Mouse (Mus musculus): ENCODE measurements at regions not wholly inside any gene's neighbourhood (a gene's known extent, or its start where the extent isn't known, plus 50 kb on each side); places are given as distances from the start of the nearest gene placed in this dataset.

DNA sequence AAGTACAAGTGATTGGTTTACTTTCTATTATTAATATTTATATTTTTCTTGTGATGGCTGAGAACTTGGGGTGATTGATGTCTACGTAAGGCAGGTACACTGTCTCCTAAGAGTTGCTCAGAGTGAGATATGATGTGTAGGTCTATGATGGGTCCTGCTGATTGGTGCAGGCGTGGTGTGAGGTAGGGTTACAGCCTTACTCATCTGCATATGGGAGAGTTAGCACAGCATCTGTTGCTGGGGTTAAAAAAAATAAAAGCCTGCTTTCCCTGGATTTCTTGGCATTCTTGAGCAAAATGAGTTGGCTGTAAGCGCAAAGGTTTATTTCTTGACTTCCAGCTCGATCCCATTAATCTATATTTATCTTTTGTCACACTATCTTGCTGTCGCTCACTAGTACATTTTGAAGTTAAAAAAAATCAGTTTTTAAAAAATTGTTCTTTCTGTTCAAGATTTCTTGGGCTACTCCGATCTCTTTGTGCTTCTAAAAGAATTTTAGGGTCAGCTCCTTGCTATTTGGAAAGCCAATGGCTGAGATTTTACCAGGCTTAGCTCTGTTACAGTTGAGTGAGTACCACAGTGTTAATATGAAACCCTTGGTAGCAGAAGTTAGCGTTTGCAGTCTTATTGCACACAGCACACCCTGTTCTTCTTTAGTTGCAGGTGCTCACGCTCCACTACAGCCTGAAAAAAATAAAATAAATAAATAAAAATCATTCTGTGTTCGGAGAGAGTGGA lies 482.0 kb downstream of the Plekhb2 start:
- Histone ChIP-seq H3K9me3 (ENCODE audit: low read depth, low read length) (no peaks in the 10 kb centered on the region), H3K36me3 (ENCODE audit: insufficient read depth) (no peaks in the 10 kb centered on the region), H3K27ac (ENCODE audit: low read depth) (no peak overlapping the region), H3K27me3 (ENCODE audit: insufficient read depth, low read length) (no peaks in the 10 kb centered on the region), H3K9ac (no peak overlapping the region), H3K4me2 (no peak overlapping the region), H3K4me1 (ENCODE audit: insufficient read depth) (no peaks in the 10 kb centered on the region), H3K4me3 (ENCODE audit: low read depth, low read length) (no peak overlapping the region)
- DNase-seq = no peak
- ATAC-seq (ENCODE audit: insufficient read depth) = no peak
- no peak for TF ChIP-seq CTCF (IDR thresholded peaks at IDR 0.05; ENCODE audit: low read depth)
- 65% methylated on average over 9 of the region's 9 CpGs for WGBS

DNA sequence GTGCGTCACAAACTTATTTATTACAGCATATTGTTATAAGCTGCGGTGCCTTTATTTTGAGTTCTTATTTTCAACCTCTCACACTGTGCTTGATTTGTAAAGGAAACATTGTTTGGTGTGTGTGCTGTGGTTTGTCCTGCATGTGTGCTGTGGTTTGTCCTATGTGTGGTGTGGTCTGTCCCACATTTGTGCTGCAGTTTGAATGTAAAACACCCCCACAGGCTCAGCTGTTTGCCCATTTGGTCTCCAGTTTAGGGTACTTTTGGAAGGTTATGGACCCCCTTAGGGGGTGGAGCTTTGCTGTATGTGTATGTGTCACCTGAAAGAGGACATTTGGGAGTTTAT lies 482.5 kb downstream of the Plekhb2 start:
- no peak overlapping the region for H3K27ac ChIP-seq (ENCODE audit: low read depth)
- no peak for ATAC-seq (ENCODE audit: insufficient read depth)
- no peak overlapping the region for H3K4me3 ChIP-seq (ENCODE audit: low read depth, low read length)

GRCm38 (mm10) chr1:35337647-35338046 lies 487.9 kb downstream of the Plekhb2 start:
- H3K4me2 ChIP-seq = no peak overlapping the region
- H3K27me3 ChIP-seq (ENCODE audit: insufficient read depth, low read length) = no peaks in the 10 kb centered on the region
- no peaks in the 10 kb centered on the region for H3K4me1 ChIP-seq (ENCODE audit: insufficient read depth)
- no peak overlapping the region for H3K27ac ChIP-seq (ENCODE audit: low read depth)
- DNase-seq (no peak), ATAC-seq (ENCODE audit: insufficient read depth) (no peak)
- 84% methylated on average over 3 of the region's 3 CpGs for WGBS
- TF ChIP-seq CTCF (IDR thresholded peaks at IDR 0.05; ENCODE audit: low read depth) = no peak
- H3K4me3 ChIP-seq (ENCODE audit: low read depth, low read length) = no peak overlapping the region
- H3K9me3 ChIP-seq (ENCODE audit: low read depth, low read length) = no peaks in the 10 kb centered on the region
- H3K9ac ChIP-seq = no peak overlapping the region
- no peaks in the 10 kb centered on the region for H3K36me3 ChIP-seq (ENCODE audit: insufficient read depth)

More for the DNA sequence above, 482.5 kb downstream of the Plekhb2 start:
- no peaks in the 10 kb centered on the region for H3K4me1 ChIP-seq (ENCODE audit: insufficient read depth)
- no peak overlapping the region for H3K4me2 ChIP-seq
- H3K9ac ChIP-seq = no peak overlapping the region
- H3K9me3 ChIP-seq (ENCODE audit: low read depth, low read length) = no peaks in the 10 kb centered on the region
- no peak for TF ChIP-seq CTCF (IDR thresholded peaks at IDR 0.05; ENCODE audit: low read depth)
- no peak for DNase-seq
- WGBS = 88% methylated on average over 2 of the region's 2 CpGs
- no peaks in the 10 kb centered on the region for H3K36me3 ChIP-seq (ENCODE audit: insufficient read depth)
- no peaks in the 10 kb centered on the region for H3K27me3 ChIP-seq (ENCODE audit: insufficient read depth, low read length)

GRCm38 (mm10) chr1:35338184-35338583 lies 488.4 kb downstream of the Plekhb2 start:
- Histone ChIP-seq H3K9ac (no peak overlapping the region), H3K4me1 (ENCODE audit: insufficient read depth) (no peaks in the 10 kb centered on the region), H3K27me3 (ENCODE audit: insufficient read depth, low read length) (no peaks in the 10 kb centered on the region), H3K36me3 (ENCODE audit: insufficient read depth) (no peaks in the 10 kb centered on the region), H3K4me2 (no peak overlapping the region), H3K9me3 (ENCODE audit: low read depth, low read length) (no peaks in the 10 kb centered on the region), H3K4me3 (ENCODE audit: low read depth, low read length) (no peak overlapping the region), H3K27ac (ENCODE audit: low read depth) (no peak overlapping the region)
- WGBS = 75% methylated on average over 3 of the region's 3 CpGs
- DNase-seq = peak; percentile 31
- TF ChIP-seq CTCF (IDR thresholded peaks at IDR 0.05; ENCODE audit: low read depth) = no peak
- no peak for ATAC-seq (ENCODE audit: insufficient read depth)

DNA sequence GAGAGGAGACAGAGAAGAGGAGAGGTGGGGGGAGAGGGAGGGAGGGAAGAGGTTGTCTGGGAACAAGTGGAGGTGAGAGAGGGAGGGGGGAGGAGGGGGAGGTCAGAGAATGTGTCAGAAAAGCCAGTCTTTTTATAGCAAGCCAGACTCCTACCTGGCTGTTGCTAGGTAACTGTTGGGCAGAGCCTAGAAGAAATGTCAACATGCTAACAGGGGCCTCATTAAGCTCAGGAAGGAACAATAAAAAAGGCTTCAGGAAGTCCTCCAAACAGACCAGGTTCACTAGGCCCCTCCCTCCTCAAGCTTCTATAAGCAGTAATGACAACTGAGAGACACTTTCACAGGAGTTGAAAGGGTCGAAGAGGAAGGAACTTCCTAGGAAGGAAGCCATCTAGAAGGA lies 494.8 kb downstream of the Plekhb2 start:
- DNase-seq = no peak
- Histone ChIP-seq H3K36me3 (ENCODE audit: insufficient read depth) (no peaks in the 10 kb centered on the region), H3K4me1 (ENCODE audit: insufficient read depth) (no peaks in the 10 kb centered on the region), H3K9me3 (ENCODE audit: low read depth, low read length) (no peaks in the 10 kb centered on the region), H3K27me3 (ENCODE audit: insufficient read depth, low read length) (no peaks in the 10 kb centered on the region), H3K9ac (no peak overlapping the region), H3K27ac (ENCODE audit: low read depth) (no peak overlapping the region), H3K4me3 (ENCODE audit: low read depth, low read length) (no peak overlapping the region), H3K4me2 (no peak overlapping the region)
- ATAC-seq (ENCODE audit: insufficient read depth) = peak; percentile 31; the same call in 1 of the 2 replicates
- TF ChIP-seq CTCF (IDR thresholded peaks at IDR 0.05; ENCODE audit: low read depth) = no peak
- WGBS = 50% methylated on average over 1 of the region's 1 CpGs

- no peak for ATAC-seq (ENCODE audit: insufficient read depth)
- Histone ChIP-seq H3K4me2 (no peak overlapping the region), H3K4me3 (ENCODE audit: low read depth, low read length) (no peak overlapping the region), H3K27ac (ENCODE audit: low read depth) (no peak overlapping the region), H3K9ac (no peak overlapping the region), H3K36me3 (ENCODE audit: insufficient read depth) (no peaks in the 10 kb centered on the region), H3K9me3 (ENCODE audit: low read depth, low read length) (no peaks in the 10 kb centered on the region), H3K27me3 (ENCODE audit: insufficient read depth, low read length) (no peaks in the 10 kb centered on the region), H3K4me1 (ENCODE audit: insufficient read depth) (no peaks in the 10 kb centered on the region)
- 60% methylated on average over 4 of the region's 4 CpGs for WGBS
- TF ChIP-seq CTCF (IDR thresholded peaks at IDR 0.05; ENCODE audit: low read depth) = no peak
- no peak for DNase-seq
These were observed 498.5 kb downstream of the Plekhb2 start for GRCm38 (mm10) chr1:35348294-35348693.

GRCm38 (mm10) chr1:35358981-35359380 lies 509.2 kb downstream of the Plekhb2 start:
- Histone ChIP-seq H3K36me3 (ENCODE audit: insufficient read depth) (no peaks in the 10 kb centered on the region), H3K27me3 (ENCODE audit: insufficient read depth, low read length) (no peaks in the 10 kb centered on the region), H3K27ac (ENCODE audit: low read depth) (no peak overlapping the region), H3K9ac (no peak overlapping the region), H3K4me3 (ENCODE audit: low read depth, low read length) (no peak overlapping the region), H3K4me1 (ENCODE audit: insufficient read depth) (no peaks in the 10 kb centered on the region), H3K4me2 (no peak overlapping the region), H3K9me3 (ENCODE audit: low read depth, low read length) (no peaks in the 10 kb centered on the region)
- 39% methylated on average over 5 of the region's 5 CpGs for WGBS
- TF ChIP-seq CTCF (IDR thresholded peaks at IDR 0.05; ENCODE audit: low read depth) = no peak
- ATAC-seq (ENCODE audit: insufficient read depth) = no peak
- no peak for DNase-seq

All from lung, embryonic 14.5 days (tissue).